Mouse (Mus musculus) ovary, postnatal 14 days (tissue): ENCODE results near the gene 5430419D17Rik.

Source experiments
- DNase-seq: peaks from one replicate; pipeline ENCODE4 v3.0.0; 2022; ENCODE audit warnings: low spot score

5430419D17Rik gene

GRCm38 (mm10) chr7:131317587-131317986 is 143.4 kb downstream of the 5430419D17Rik start:
- no peak for DNase-seq

GRCm38 (mm10) chr7:131318340-131318739 is 144.1 kb downstream of the 5430419D17Rik start:
- DNase-seq: no peak

GRCm38 (mm10) chr7:131322192-131322591 is 148.0 kb downstream of the 5430419D17Rik start, which contains the start of gene Cuzd1:
TSS of gene Cuzd1 (minus strand) at chr7:131322292.
- DNase-seq: no peak

GRCm38 (mm10) chr7:131327054-131327453 is 152.9 kb downstream of the 5430419D17Rik start:
- DNase-seq: no peak

DNA sequence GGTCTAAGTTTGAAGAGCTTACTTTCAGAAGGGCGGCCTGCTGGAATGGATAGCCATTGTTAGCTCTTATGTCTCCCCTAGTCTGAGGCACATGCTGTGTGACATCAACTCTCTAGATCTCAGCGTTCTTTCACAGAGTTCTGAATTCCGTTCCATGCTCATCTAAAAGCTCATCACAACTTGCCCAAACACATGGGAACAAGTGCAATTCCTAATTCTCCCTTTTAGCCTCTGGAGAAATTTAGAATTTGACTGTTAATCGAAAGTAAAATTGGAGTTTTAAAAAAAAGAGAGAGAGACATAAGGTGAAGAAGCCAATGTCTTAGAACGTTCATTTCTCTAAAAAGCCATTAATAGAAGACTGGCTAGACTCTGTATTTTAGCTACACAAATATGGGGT is 155.2 kb downstream of the 5430419D17Rik start, which contains the start of gene Fam24b:
Gene Fam24b, minus strand, starts transcription at position 101 of the 400 bp plus-strand sequence.
- DNase-seq: no peak

DNA sequence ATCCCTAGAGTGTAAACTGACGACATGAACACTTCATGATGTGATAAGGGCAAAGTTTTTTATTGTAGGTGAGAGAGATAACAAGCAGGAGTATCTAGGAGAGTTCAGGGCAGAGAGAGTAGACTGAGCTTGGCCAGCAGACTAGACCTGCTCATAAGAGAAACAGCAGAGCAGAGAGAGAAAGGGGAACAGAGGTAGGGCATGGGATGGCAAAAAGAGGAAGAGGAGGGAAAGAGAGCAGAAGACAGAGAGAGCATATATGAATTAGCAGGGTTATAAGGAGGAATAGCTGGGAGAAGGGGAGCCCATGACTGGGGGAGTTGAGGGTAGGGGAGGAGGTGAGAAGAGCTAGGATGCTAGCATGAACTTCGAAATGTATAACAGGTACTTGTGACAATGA is 157.5 kb downstream of the 5430419D17Rik start:
- DNase-seq: no peak

DNA sequence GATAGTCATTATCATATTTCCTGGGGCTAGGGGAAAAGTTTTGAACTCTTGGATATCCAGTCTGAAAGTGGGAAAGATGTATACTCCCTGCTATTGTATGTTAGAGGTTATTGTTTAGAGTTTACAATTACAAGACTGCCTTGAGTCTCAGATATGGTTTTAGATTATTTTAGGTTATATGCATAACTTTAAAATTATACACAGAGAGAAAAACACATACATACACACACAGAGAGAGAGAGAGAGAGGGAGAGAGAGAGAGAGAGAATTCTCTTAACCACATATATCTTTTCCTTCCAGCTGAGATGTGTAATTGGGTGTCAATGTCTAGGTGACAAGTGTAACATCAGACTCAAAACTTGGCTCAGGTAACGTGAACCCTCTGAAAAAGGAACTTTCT is 159.4 kb downstream of the 5430419D17Rik start, which contains the start of gene Fam24a:
Gene Fam24a, plus strand, starts transcription at position 301 of the 400 bp plus-strand sequence.
- DNase-seq: no peak

- DNase-seq: no peak
Measured at GRCm38 (mm10) chr7:131337502-131338068, 163.4 kb downstream of the 5430419D17Rik start.

DNA sequence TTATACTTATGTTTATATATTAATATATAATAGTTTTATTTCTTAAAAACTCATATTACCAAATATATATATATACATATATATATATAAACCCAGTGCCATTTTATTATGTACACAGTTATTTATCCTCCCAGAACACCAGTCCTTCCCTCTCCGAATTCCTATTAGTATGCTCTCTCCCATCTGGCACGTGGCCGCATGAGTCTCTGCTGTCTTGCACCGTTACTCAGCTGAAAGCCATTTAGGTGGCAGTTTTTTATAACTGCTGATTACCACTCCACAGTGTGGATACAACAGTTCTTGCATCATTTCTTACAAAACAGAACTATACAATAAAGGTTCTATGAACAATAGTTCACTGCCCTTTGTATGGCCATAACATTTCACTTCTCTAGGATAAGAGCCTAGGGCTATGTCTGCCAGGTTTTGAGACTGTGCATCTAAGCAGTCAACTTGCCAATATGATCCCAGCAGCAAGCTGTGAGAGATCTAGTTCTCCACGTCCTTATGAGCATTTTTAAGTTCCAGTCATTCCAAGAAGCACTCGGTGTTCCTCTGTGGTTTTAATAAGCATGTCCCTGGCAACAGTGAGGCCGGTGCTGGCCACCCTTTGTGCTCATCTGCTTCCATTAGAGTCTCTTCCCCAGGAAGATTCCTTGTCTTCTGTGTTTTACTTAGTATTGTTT is 171.8 kb downstream of the 5430419D17Rik start:
- no peak for DNase-seq
